In genomic region chr6:40544690-40545089, GRCm38 (mm10) we compare ENCODE assay signal across 39 mouse cellular contexts. TPM values are rescaled to one million over a fixed set of nuclear protein-coding genes. Genes with fewer than 3 reads are reported as not detected.
"Had no signal": no experiment of that assay in that cellular context is flagged by ENCODE, and none has a peak within 500 bp of the region (broad histone marks: within the 10 kb centered on the region; RNA-seq: fewer than 3 reads in every experiment).

No protein-coding gene starts in this region.

- ATAC-seq: hindbrain, embryonic 16.5 days; inflammation-experienced regulatory T-cells, adult 6 months; intestine, embryonic 15.5 days; intestine, postnatal 0 days had no signal

- H3K4me1 ChIP-seq: heart, embryonic 13.5 days; heart, embryonic 15.5 days; hindbrain, embryonic 10.5 days; hindbrain, embryonic 12.5 days; intestine, embryonic 15.5 days; kidney, embryonic 15.5 days; limb, embryonic 10.5 days; limb, embryonic 12.5 days had no signal

- H3K9ac ChIP-seq: heart, embryonic 13.5 days; heart, embryonic 15.5 days; hindbrain, embryonic 12.5 days; hindbrain, embryonic 14.5 days; intestine, embryonic 15.5 days; kidney, embryonic 15.5 days; limb, embryonic 12.5 days; liver, embryonic 14.5 days had no signal

- DNase-seq: gastrocnemius, postnatal 14 days; gastrocnemius, postnatal 36 days; heart, adult 2 months; heart, postnatal 4 days; kidney, adult 2 months; kidney, adult 9 months; kidney, postnatal 14 days; kidney, postnatal 36 days; layer of hippocampus, adult 9-11 months; liver had no signal

- H3K36me3 ChIP-seq: heart, embryonic 13.5 days; heart, embryonic 15.5 days; hindbrain, embryonic 10.5 days; hindbrain, embryonic 12.5 days; intestine, embryonic 15.5 days; kidney, embryonic 15.5 days; limb, embryonic 10.5 days; limb, embryonic 12.5 days had no signal

- H3K27ac ChIP-seq: heart, adult 2 months; heart, embryonic 13.5 days; heart, embryonic 15.5 days; hindbrain, embryonic 10.5 days; hindbrain, embryonic 12.5 days; hindbrain, embryonic 14.5 days; intestine, embryonic 15.5 days; kidney, embryonic 15.5 days; kidney, postnatal 0 days; left cerebral cortex, adult 2 months; limb, embryonic 10.5 days; limb, embryonic 12.5 days; liver, embryonic 14.5 days had no signal

- H3K4me3 ChIP-seq: heart, adult 2 months; heart, embryonic 13.5 days; heart, embryonic 15.5 days; hindbrain, embryonic 10.5 days; hindbrain, embryonic 12.5 days; intestine, embryonic 15.5 days; kidney, embryonic 15.5 days; left cerebral cortex, adult 2 months; limb, embryonic 10.5 days; limb, embryonic 12.5 days had no signal

- H3K9me3 ChIP-seq: heart, embryonic 13.5 days; heart, embryonic 15.5 days; hindbrain, embryonic 10.5 days; hindbrain, embryonic 12.5 days; intestine, embryonic 15.5 days; kidney, embryonic 15.5 days; limb, embryonic 10.5 days; limb, embryonic 12.5 days had no signal

- H3K27me3 ChIP-seq: heart, embryonic 13.5 days; heart, embryonic 15.5 days; hindbrain, embryonic 12.5 days; intestine, embryonic 15.5 days; kidney, embryonic 15.5 days; limb, embryonic 12.5 days had no signal

- H3K4me2 ChIP-seq: heart, embryonic 11.5 days; heart, embryonic 13.5 days; heart, embryonic 15.5 days; hindbrain, embryonic 12.5 days; hindbrain, embryonic 14.5 days; intestine, embryonic 15.5 days; kidney, embryonic 15.5 days; limb, embryonic 12.5 days; liver, embryonic 11.5 days had no signal

RNA-seq across cellular contexts. Expression of gene Olfr461, which starts 10.2 kb away (rescaled TPM):
- total RNA-seq: gastrocnemius, adult 18-20 months; gastrocnemius, adult 8-10 months; gastrocnemius, postnatal 14 days; gastrocnemius, postnatal 36 days; heart, adult 2 months; heart, postnatal 25 days; heart, postnatal 4 days; layer of hippocampus, adult 18-20 months; layer of hippocampus, adult 8-10 months; layer of hippocampus, postnatal 25 days; left cerebral cortex, adult 2 months; left cerebral cortex, postnatal 14 days; left cerebral cortex, postnatal 36 days had no signal
- polyA plus RNA-seq: gonadal fat pad, adult 2 months; heart, adult 2 months; heart, embryonic 11.5 days; heart, embryonic 13.5 days; heart, embryonic 15.5 days; inflammation-experienced regulatory T-cells, adult 6 months; intestine, postnatal 0 days; kidney, adult 2 months; kidney, embryonic 15.5 days; large intestine, adult 2 months; limb, embryonic 14.5 days; liver, embryonic 14.5 days had no signal

RNA-seq across cellular contexts. Expression of gene Olfr460, which starts 24.6 kb away (rescaled TPM):
- total RNA-seq: gastrocnemius, adult 18-20 months; gastrocnemius, adult 8-10 months; gastrocnemius, postnatal 14 days; gastrocnemius, postnatal 36 days; heart, adult 2 months; heart, postnatal 25 days; heart, postnatal 4 days; layer of hippocampus, adult 18-20 months; layer of hippocampus, adult 8-10 months; layer of hippocampus, postnatal 25 days; left cerebral cortex, adult 2 months; left cerebral cortex, postnatal 14 days; left cerebral cortex, postnatal 36 days had no signal
- polyA plus RNA-seq: gonadal fat pad, adult 2 months; heart, adult 2 months; heart, embryonic 13.5 days; heart, embryonic 15.5 days; heart, postnatal 0 days; hindbrain, embryonic 10.5 days; hindbrain, embryonic 12.5 days; hindbrain, embryonic 14.5 days; hindbrain, embryonic 16.5 days; inflammation-experienced regulatory T-cells, adult 6 months; intestine, embryonic 15.5 days; intestine, postnatal 0 days; kidney, embryonic 15.5 days; kidney, postnatal 0 days; large intestine, adult 2 months; limb, embryonic 10.5 days; limb, embryonic 12.5 days; liver, embryonic 11.5 days had no signal

RNA-seq across cellular contexts. Expression of gene Prss37, which starts 25.4 kb away (rescaled TPM):
- total RNA-seq: gastrocnemius, adult 18-20 months; gastrocnemius, adult 8-10 months; gastrocnemius, postnatal 14 days; gastrocnemius, postnatal 36 days; heart, adult 2 months; heart, postnatal 25 days; heart, postnatal 4 days; layer of hippocampus, adult 18-20 months; layer of hippocampus, adult 8-10 months; layer of hippocampus, postnatal 25 days; left cerebral cortex, adult 2 months; left cerebral cortex, postnatal 14 days; left cerebral cortex, postnatal 36 days had no signal
- polyA plus RNA-seq: heart, embryonic 11.5 days; heart, embryonic 13.5 days; heart, embryonic 15.5 days; heart, postnatal 0 days; hindbrain, embryonic 10.5 days; hindbrain, embryonic 12.5 days; hindbrain, embryonic 14.5 days; hindbrain, embryonic 16.5 days; inflammation-experienced regulatory T-cells, adult 6 months; intestine, embryonic 15.5 days; intestine, postnatal 0 days; kidney, embryonic 15.5 days; kidney, postnatal 0 days; large intestine, adult 2 months; limb, embryonic 10.5 days; limb, embryonic 12.5 days; limb, embryonic 14.5 days; liver, embryonic 11.5 days; liver, embryonic 14.5 days had no signal

RNA-seq across cellular contexts. Expression of gene Clec5a, which starts 40.9 kb away (rescaled TPM):
- polyA plus RNA-seq: inflammation-experienced regulatory T-cells, adult 6 months had no signal

RNA-seq across cellular contexts. Expression of gene Tas2r108, which starts 51.4 kb away (rescaled TPM):
- total RNA-seq: gastrocnemius, adult 18-20 months; gastrocnemius, adult 8-10 months; gastrocnemius, postnatal 14 days; gastrocnemius, postnatal 36 days; heart, adult 2 months; heart, postnatal 25 days; heart, postnatal 4 days; layer of hippocampus, adult 18-20 months; layer of hippocampus, postnatal 25 days; left cerebral cortex, adult 2 months; left cerebral cortex, postnatal 14 days; left cerebral cortex, postnatal 36 days had no signal
- polyA plus RNA-seq: heart, adult 2 months; heart, embryonic 13.5 days; heart, embryonic 15.5 days; heart, postnatal 0 days; hindbrain, embryonic 12.5 days; hindbrain, embryonic 14.5 days; hindbrain, embryonic 16.5 days; inflammation-experienced regulatory T-cells, adult 6 months; intestine, embryonic 15.5 days; intestine, postnatal 0 days; kidney, adult 2 months; kidney, embryonic 15.5 days; kidney, postnatal 0 days; large intestine, adult 2 months; limb, embryonic 10.5 days; limb, embryonic 12.5 days; liver, embryonic 11.5 days; liver, embryonic 14.5 days had no signal
